Comparison of ENCODE assay signal across 8 mouse cellular contexts in genomic region chr6:116651437-116652118, GRCm38 (mm10). TPM values are rescaled to one million over a fixed set of nuclear protein-coding genes. Genes with fewer than 3 reads are reported as not detected.
DNase-seq lines count a peak whose midpoint lies in the region; ATAC-seq lines count a peak whose summit lies in the region.

No protein-coding gene starts in this region.

- no peak overlapping the region for H3K4me3 ChIP-seq in liver, embryonic 11.5 days (ENCODE audit: low read depth, low read length)
- H3K4me3 ChIP-seq in kidney, embryonic 14.5 days (ENCODE audit: low read length) = no peak overlapping the region

- no peaks in the 10 kb centered on the region for H3K9me3 ChIP-seq in liver, embryonic 11.5 days (ENCODE audit: control insufficient read depth, low read length)
- H3K9me3 ChIP-seq in kidney, embryonic 14.5 days (ENCODE audit: control insufficient read depth, low read length) = no peaks in the 10 kb centered on the region

- no peak for ATAC-seq in liver, embryonic 11.5 days (replicated peaks; ENCODE audit: low FRiP score)
- ATAC-seq in kidney, embryonic 14.5 days (ENCODE audit: low FRiP score, low TSS enrichment) = no peak

- no peak overlapping the region for H3K4me2 ChIP-seq in liver, embryonic 11.5 days
- H3K4me2 ChIP-seq in kidney, embryonic 14.5 days (replicated peaks; ENCODE audit: low read depth, low read length) = peak overlapping the region; percentile 12; the same call in 1 of the 2 replicates

- peak; percentile 37 for DNase-seq in liver
- no peak for DNase-seq in liver, embryonic 11.5 days (ENCODE audit: low spot score)
- DNase-seq in heart, adult 18-20 months = peak; percentile 76 to 77
- peak; percentile 77 for DNase-seq in lung, postnatal 14 days
- DNase-seq in frontal cortex, postnatal 10 days (ENCODE audit: low spot score in 2 of 2) = no peak
- no peak for DNase-seq in spleen, postnatal 4 days (ENCODE audit: low spot score in 2 of 2)
- DNase-seq in Muller cell, postnatal 12 days (ENCODE audit: inconsistent ontology term) = no peak

- H3K27ac ChIP-seq in liver, embryonic 11.5 days (ENCODE audit: low read depth, low read length) = no peak overlapping the region
- H3K27ac ChIP-seq in kidney, embryonic 14.5 days (ENCODE audit: low read depth, low read length) = no peak overlapping the region

- H3K27me3 ChIP-seq in liver, embryonic 11.5 days (replicated peaks; ENCODE audit: control insufficient read depth, insufficient read depth, low read length) = no peaks in the 10 kb centered on the region
- H3K27me3 ChIP-seq in kidney, embryonic 14.5 days (ENCODE audit: control insufficient read depth, insufficient read depth, low read length) = no peaks in the 10 kb centered on the region

- no peaks in the 10 kb centered on the region for H3K36me3 ChIP-seq in liver, embryonic 11.5 days (ENCODE audit: control insufficient read depth, insufficient read depth, low read length)
- no peaks in the 10 kb centered on the region for H3K36me3 ChIP-seq in kidney, embryonic 14.5 days (ENCODE audit: control insufficient read depth, insufficient read depth, low read length)

- H3K9ac ChIP-seq in liver, embryonic 11.5 days (ENCODE audit: low read depth, low read length) = no peak overlapping the region
- no peak overlapping the region for H3K9ac ChIP-seq in kidney, embryonic 14.5 days (ENCODE audit: low read depth, low read length)

- H3K4me1 ChIP-seq in liver, embryonic 11.5 days (replicated peaks; ENCODE audit: control insufficient read depth, insufficient read depth, low read length) = no peaks in the 10 kb centered on the region; the same call in none of the 2 replicates
- H3K4me1 ChIP-seq in kidney, embryonic 14.5 days (ENCODE audit: control insufficient read depth, insufficient read depth, low read length) = 0 out of 2 replicates have a peak, but pooled peaks cover 6% of the 10 kb centered on the region

- 58% methylated on average over 20 of the region's 20 CpGs for WGBS in liver, embryonic 11.5 days
- 69% methylated on average over 20 of the region's 20 CpGs for WGBS in kidney, embryonic 14.5 days

RNA-seq across cellular contexts. Expression of gene Depp1, which starts 1.2 kb away (rescaled TPM):
- 5.3 and 6.1 TPM in 2 replicates for polyA plus RNA-seq in liver, embryonic 11.5 days (2014; fragmentation: Nextera tagmentation; extraction: Ambion mirVana)
- total RNA-seq in heart, adult 18-20 months (2021) = 10 to 100 TPM; 84.2 to 90.4 TPM
- polyA plus RNA-seq in kidney, embryonic 14.5 days (2014; fragmentation: Nextera tagmentation; extraction: Ambion mirVana) = 23.1 and 27.5 TPM in 2 replicates

RNA-seq across cellular contexts. Expression of gene Rassf4, which starts 22.2 kb away (rescaled TPM):
- 4.8 and 4.9 TPM in 2 replicates for polyA plus RNA-seq in liver, embryonic 11.5 days (2014; fragmentation: Nextera tagmentation; extraction: Ambion mirVana)
- 1 to 10 TPM; 4.3 to 6.1 TPM for total RNA-seq in heart, adult 18-20 months (2021)
- polyA plus RNA-seq in kidney, embryonic 14.5 days (2014; fragmentation: Nextera tagmentation; extraction: Ambion mirVana) = 5.4 and 7.8 TPM in 2 replicates

RNA-seq across cellular contexts. Expression of gene Zfp422, which starts 22.8 kb away (rescaled TPM):
- polyA plus RNA-seq in liver, embryonic 11.5 days (2014; fragmentation: Nextera tagmentation; extraction: Ambion mirVana) = 92.5 and 98.5 TPM in 2 replicates
- total RNA-seq in heart, adult 18-20 months (2021) = 10 to 100 TPM; 16.1 to 19.7 TPM
- polyA plus RNA-seq in kidney, embryonic 14.5 days (2014; fragmentation: Nextera tagmentation; extraction: Ambion mirVana) = 187 and 240 TPM in 2 replicates

Comparison
In these comparisons a context has a peak if more than half of its experiments do, and no peak if none do; other contexts are left out.
1. DNase-seq: peak in liver (single experiment), heart, adult 18-20 months (2 of 2) and lung, postnatal 14 days (single experiment); none in liver, embryonic 11.5 days (single experiment), frontal cortex, postnatal 10 days (0 of 2), spleen, postnatal 4 days (0 of 2) and Muller cell, postnatal 12 days (single experiment).